In genomic region chr1:174689301-174689700, GRCm38 (mm10) we compare ENCODE assay signal across 31 mouse cellular contexts.
"Had no signal": no experiment of that assay in that cellular context is flagged by ENCODE, and none has a peak within 500 bp of the region (broad histone marks: within the 10 kb centered on the region; RNA-seq: fewer than 3 reads in every experiment).

No protein-coding gene starts in this region.

- H3K4me2 ChIP-seq: limb, embryonic 12.5 days; limb, embryonic 13.5 days; limb, embryonic 15.5 days; liver, embryonic 11.5 days; liver, embryonic 12.5 days; liver, embryonic 13.5 days; liver, embryonic 15.5 days; lung, embryonic 14.5 days; lung, embryonic 15.5 days; midbrain, embryonic 11.5 days; midbrain, embryonic 12.5 days; midbrain, embryonic 13.5 days; midbrain, embryonic 15.5 days; neural tube, embryonic 12.5 days had no signal

- ATAC-seq: liver, embryonic 12.5 days; liver, postnatal 0 days; midbrain, embryonic 13.5 days; midbrain, embryonic 15.5 days; midbrain, embryonic 16.5 days had no signal

- H3K27me3 ChIP-seq: limb, embryonic 12.5 days; limb, embryonic 13.5 days; limb, embryonic 15.5 days; liver, embryonic 12.5 days; liver, embryonic 13.5 days; liver, embryonic 15.5 days; lung, embryonic 15.5 days; megakaryocyte, embryonic 14.5 days; midbrain, embryonic 12.5 days; midbrain, embryonic 13.5 days; midbrain, embryonic 15.5 days; neural tube, embryonic 12.5 days had no signal

- DNase-seq: left cerebral cortex, postnatal 4 days; liver; liver, embryonic 13.5 days; liver, postnatal 0 days; lung, adult 18-20 months; lung, adult 2 months; lung, embryonic 14.5 days; lung, postnatal 10 days; lung, postnatal 14 days; lung, postnatal 36 days; lung, postnatal 4 days; midbrain, embryonic 14.5 days had no signal

- H3K9me3 ChIP-seq: limb, embryonic 10.5 days; limb, embryonic 12.5 days; limb, embryonic 13.5 days; limb, embryonic 15.5 days; liver, embryonic 12.5 days; liver, embryonic 13.5 days; liver, embryonic 15.5 days; lung, embryonic 15.5 days; megakaryocyte, embryonic 14.5 days; midbrain, embryonic 10.5 days; midbrain, embryonic 12.5 days; midbrain, embryonic 13.5 days; midbrain, embryonic 15.5 days; neural tube, embryonic 12.5 days had no signal

- H3K4me1 ChIP-seq: limb, embryonic 10.5 days; limb, embryonic 12.5 days; limb, embryonic 13.5 days; limb, embryonic 15.5 days; liver, embryonic 12.5 days; liver, embryonic 13.5 days; liver, embryonic 15.5 days; lung, embryonic 15.5 days; megakaryocyte, embryonic 14.5 days; midbrain, embryonic 10.5 days; midbrain, embryonic 12.5 days; midbrain, embryonic 13.5 days; midbrain, embryonic 15.5 days; neural tube, embryonic 12.5 days had no signal

- H3K4me3 ChIP-seq: limb, embryonic 10.5 days; limb, embryonic 12.5 days; limb, embryonic 13.5 days; limb, embryonic 15.5 days; liver, embryonic 12.5 days; liver, embryonic 13.5 days; liver, embryonic 15.5 days; lung, embryonic 15.5 days; megakaryocyte, embryonic 14.5 days; midbrain, embryonic 10.5 days; midbrain, embryonic 12.5 days; midbrain, embryonic 13.5 days; midbrain, embryonic 15.5 days; myocyte; neural tube, embryonic 12.5 days had no signal

- H3K36me3 ChIP-seq: limb, embryonic 10.5 days; limb, embryonic 12.5 days; limb, embryonic 13.5 days; limb, embryonic 15.5 days; liver, embryonic 12.5 days; liver, embryonic 13.5 days; liver, embryonic 15.5 days; lung, embryonic 15.5 days; midbrain, embryonic 10.5 days; midbrain, embryonic 13.5 days; midbrain, embryonic 15.5 days; neural tube, embryonic 12.5 days had no signal

- H3K9ac ChIP-seq: limb, embryonic 12.5 days; limb, embryonic 13.5 days; limb, embryonic 15.5 days; liver, embryonic 12.5 days; liver, embryonic 13.5 days; liver, embryonic 14.5 days; liver, embryonic 15.5 days; liver, postnatal 0 days; lung, embryonic 14.5 days; lung, embryonic 15.5 days; midbrain, embryonic 12.5 days; midbrain, embryonic 13.5 days; midbrain, embryonic 15.5 days; neural tube, embryonic 12.5 days had no signal

- H3K27ac ChIP-seq: limb, embryonic 10.5 days; limb, embryonic 12.5 days; limb, embryonic 13.5 days; limb, embryonic 15.5 days; liver, embryonic 12.5 days; liver, embryonic 13.5 days; liver, embryonic 14.5 days; liver, embryonic 15.5 days; lung, embryonic 15.5 days; macrophage; midbrain, embryonic 10.5 days; midbrain, embryonic 12.5 days; midbrain, embryonic 13.5 days; midbrain, embryonic 15.5 days; neural tube, embryonic 12.5 days had no signal
